Mouse (Mus musculus) heart, embryonic 14.5 days (tissue): ENCODE measurements around the gene Kcnj15. TPM values are rescaled to one million over a fixed set of nuclear protein-coding genes. Genes with fewer than 3 reads are reported as not detected.

Experiments
- ATAC-seq: fragments of 200-750 bp; cut with Nextera tagmentation; 2 replicates; pipeline ENCODE4 v1.8.0; 2017; ENCODE audit warnings: low read depth, moderate TSS enrichment; ENCODE audit not compliant: insufficient number of reproducible peaks, insufficient read depth, low FRiP score
- H3K27ac ChIP-seq, 2 experiments: fragments of 200-500 bp in 1 of 2; fragments of 300-500 bp in 1 of 2; sonication (generic) in 1 of 2; replicated peaks in 1 of 2; 2 replicates each; pipeline ENCODE4 v1.5.1; 2012 to 2014; ENCODE audit warnings: low read depth in 2 of 2, low read length in 2 of 2, control low read depth in 1 of 2, mild to moderate bottlenecking in 1 of 2, mixed read lengths in 1 of 2; ENCODE audit not compliant: control insufficient read depth in 1 of 2, insufficient read depth in 1 of 2
- H3K27me3 ChIP-seq: fragments of 300-500 bp; sonication (generic); 2 replicates; pipeline ENCODE4 v1.6.1; 2014; ENCODE audit warnings: mild to moderate bottlenecking, low read length, control low read depth; ENCODE audit not compliant: control insufficient read depth, insufficient read depth
- H3K36me3 ChIP-seq: fragments of 300-500 bp; sonication (generic); 2 replicates; pipeline ENCODE4 v1.6.1; 2014; ENCODE audit warnings: mild to moderate bottlenecking, control low read depth, low read length, mixed read lengths; ENCODE audit not compliant: control insufficient read depth, insufficient read depth
- H3K4me1 ChIP-seq, 2 experiments: fragments of 200-500 bp in 1 of 2; fragments of 300-500 bp in 1 of 2; sonication (generic) in 1 of 2; 2 replicates each; pipeline ENCODE4 v1.6.1; 2012 to 2014; ENCODE audit warnings: low read length in 2 of 2, control low read depth in 1 of 2, mixed read lengths in 1 of 2; ENCODE audit not compliant: control insufficient read depth in 2 of 2, insufficient read depth in 2 of 2
- H3K4me2 ChIP-seq: fragments of 300-500 bp; sonication (generic); 2 replicates; pipeline ENCODE4 v1.6.1; 2014; ENCODE audit warnings: mild to moderate bottlenecking, low read length
- H3K4me3 ChIP-seq, 2 experiments: fragments of 200-500 bp in 1 of 2; fragments of 300-500 bp in 1 of 2; sonication (generic) in 1 of 2; 2 replicates each; pipeline ENCODE4 v1.5.1; 2012 to 2014; ENCODE audit warnings: low read length in 2 of 2, mild to moderate bottlenecking in 2 of 2, control low read depth in 1 of 2, low read depth in 1 of 2, moderate library complexity in 1 of 2; ENCODE audit not compliant: control insufficient read depth in 1 of 2, insufficient read depth in 1 of 2
- H3K9ac ChIP-seq: fragments of 300-500 bp; sonication (generic); 2 replicates; pipeline ENCODE4 v1.6.1; 2014; ENCODE audit warnings: mild to moderate bottlenecking, low read length
- H3K9me3 ChIP-seq: fragments of 300-500 bp; sonication (generic); 2 replicates; pipeline ENCODE4 v1.6.1; 2016; ENCODE audit warnings: low read length, control low read depth; ENCODE audit not compliant: control insufficient read depth
- WGBS: fragments of 180-500 bp; shearing (Covaris S2); extraction: QIAGEN DNeasy Blood & Tissue Kit; methylation state at CpG from one replicate; pipeline ENCODE4 v1.1.7; 2014; 5-methylcytosine and 5-hydroxymethylcytosine counted together
- polyA plus RNA-seq: library from polyadenylated mRNA; unstranded; fragments of >200 nt; fragmentation: Nextera tagmentation; extraction: Ambion mirVana; gene quantifications from 2 replicates; pipeline ENCODE4 v1.2.1, GENCODE M21; 2014

Gene Kcnj15
- polyA plus RNA-seq, 1 experiment from 2014 or later, result 1.9 TPM

DNA sequence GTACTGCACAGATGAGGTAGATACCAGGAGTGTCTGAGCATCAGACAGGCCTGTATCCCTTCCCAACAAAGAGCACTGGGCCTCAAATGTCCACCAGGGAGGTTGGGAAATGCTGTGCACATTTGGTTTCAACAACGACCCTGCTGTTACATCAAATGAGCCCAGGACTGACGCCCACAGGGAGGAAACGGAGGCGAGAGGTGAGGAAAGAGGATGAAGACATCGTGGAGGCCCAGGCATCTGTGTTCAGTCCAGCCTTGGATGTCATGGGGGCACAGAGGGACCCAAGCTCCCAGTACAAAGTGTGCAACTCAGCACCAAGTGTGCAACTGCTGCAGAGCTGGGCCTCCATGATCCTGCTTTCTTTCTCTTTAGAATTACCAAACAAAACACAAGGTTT is 92.4 kb downstream of the Kcnj15 start:
- ATAC-seq, result no peak
- Histone ChIP-seq H3K9me3 (no peaks in the 10 kb centered on the region), H3K4me2 (no peak overlapping the region), H3K27ac (no peak overlapping the region), H3K9ac (no peak overlapping the region), H3K4me1 (peaks cover 27 to 28% of the 10 kb centered on the region in 2 experiments), H3K4me3 (no peak overlapping the region), H3K27me3 (no peaks in the 10 kb centered on the region), H3K36me3 (no peaks in the 10 kb centered on the region)
- 77% methylated on average over 5 of the region's 5 CpGs for WGBS
